Mouse (Mus musculus) lung, postnatal 0 days (tissue): ENCODE measurements around the gene Enox2. TPM values are rescaled to one million over a fixed set of nuclear protein-coding genes. Genes with fewer than 3 reads are reported as not detected.
"Not testable (repeated sequence)": the region's sequence is repeated elsewhere in the genome, so short reads cannot be mapped to it uniquely, and the experiment has no call there.

Source experiments
- ATAC-seq: fragments of 200-750 bp; cut with Nextera tagmentation; 2 replicates; pipeline ENCODE4 v1.8.0; 2017; ENCODE audit warnings: moderate library complexity
- DNase-seq: peaks from one replicate; pipeline ENCODE4 v3.0.0-alpha.2; 2016; ENCODE audit warnings: low spot score
- H3K27ac ChIP-seq: fragments of 300-500 bp; sonication (generic); 2 replicates; pipeline ENCODE4 v1.5.1; 2014; ENCODE audit warnings: antibody characterized with exemption, mild to moderate bottlenecking, low read length, mixed read lengths
- H3K27me3 ChIP-seq: fragments of 300-500 bp; sonication (generic); replicated peaks from 2 replicates; pipeline ENCODE4 v1.6.1; 2014; ENCODE audit warnings: low read length, mixed read lengths; ENCODE audit not compliant: insufficient read depth
- H3K36me3 ChIP-seq: fragments of 300-500 bp; sonication (generic); 2 replicates; pipeline ENCODE4 v1.6.1; 2014; ENCODE audit warnings: low read length, mixed read lengths; ENCODE audit not compliant: insufficient read depth
- H3K4me1 ChIP-seq: fragments of 300-500 bp; sonication (generic); 2 replicates; pipeline ENCODE4 v1.6.1; 2014; ENCODE audit warnings: antibody characterized with exemption, low read depth, low read length, mixed read lengths; ENCODE audit not compliant: insufficient read depth
- H3K4me2 ChIP-seq: fragments of 300-500 bp; sonication (generic); replicated peaks from 2 replicates; pipeline ENCODE4 v1.6.1; 2014; ENCODE audit warnings: low read depth, mild to moderate bottlenecking, low read length, moderate library complexity, mixed read lengths
- H3K4me3 ChIP-seq: fragments of 300-500 bp; sonication (generic); 2 replicates; pipeline ENCODE4 v1.5.1; 2014; ENCODE audit warnings: low read depth, low read length
- H3K9ac ChIP-seq: fragments of 300-500 bp; sonication (generic); replicated peaks from 2 replicates; pipeline ENCODE4 v1.6.1; 2014; ENCODE audit warnings: low read depth, mild to moderate bottlenecking
- H3K9me3 ChIP-seq: fragments of 300-500 bp; sonication (generic); 2 replicates; pipeline ENCODE4 v1.6.1; 2016; ENCODE audit warnings: low read length, mixed read lengths
- CTCF ChIP-seq: IDR thresholded peaks from 2 replicates; pipeline ENCODE4 v1.5.1; 2016; ENCODE audit warnings: antibody characterized with exemption, mild to moderate bottlenecking
- EP300 ChIP-seq: IDR thresholded peaks from 2 replicates; pipeline ENCODE4 v1.6.1; 2016; ENCODE audit warnings: antibody characterized with exemption, mild to moderate bottlenecking, control low read depth
- WGBS: fragments of 180-500 bp; shearing (Covaris S2); extraction: QIAGEN DNeasy Blood & Tissue Kit; methylation state at CpG from one replicate; pipeline ENCODE4 v1.1.7; 2014; 5-methylcytosine and 5-hydroxymethylcytosine counted together
- polyA plus RNA-seq: library from polyadenylated mRNA; unstranded; fragments of >200 nt; fragmentation: Nextera tagmentation; extraction: Ambion mirVana; gene quantifications from 2 replicates; pipeline ENCODE4 v1.2.1, GENCODE M21; 2015

The Enox2 gene
- polyA plus RNA-seq, 1 experiment from 2014 or later, result 8.0 TPM

DNA sequence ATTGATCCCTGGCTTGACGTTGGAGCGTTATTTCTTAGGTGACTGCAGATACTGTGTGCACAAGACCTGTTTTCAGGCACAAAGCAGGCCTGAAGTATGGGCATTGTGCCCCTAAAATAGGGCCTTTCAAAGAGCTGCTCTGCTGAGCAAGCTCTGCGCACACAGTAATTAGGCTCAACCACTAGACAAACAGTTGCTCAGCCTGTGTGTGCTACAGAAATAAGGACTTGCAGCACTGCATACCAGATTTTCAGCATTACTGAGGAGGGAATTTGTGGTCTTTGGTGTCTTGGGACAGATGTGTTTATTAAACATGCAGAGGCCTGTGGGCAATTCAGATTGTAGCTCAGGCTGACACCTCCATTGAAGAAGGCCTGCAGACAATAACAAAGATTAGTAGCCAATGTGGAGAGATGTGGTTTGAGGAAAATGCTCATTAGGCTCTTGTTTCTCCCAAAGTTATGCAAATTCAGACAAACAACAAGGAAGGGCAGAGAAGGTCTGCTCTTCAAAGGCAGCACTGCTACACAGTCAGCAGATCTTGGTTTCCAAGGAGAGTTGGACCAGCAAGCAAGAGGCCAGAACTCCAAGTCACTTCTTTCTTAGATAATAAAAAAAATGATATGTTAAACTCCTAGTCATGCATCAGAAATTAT lies 163.2 kb downstream of the Enox2 start:
- Histone ChIP-seq H3K27me3 (no peaks in the 10 kb centered on the region), H3K4me1 (no peaks in the 10 kb centered on the region), H3K4me3 (no peak overlapping the region), H3K27ac (no peak overlapping the region), H3K36me3 (no peaks in the 10 kb centered on the region), H3K9ac (no peak overlapping the region), H3K9me3 (no peaks in the 10 kb centered on the region), H3K4me2 (no peak overlapping the region)
- 51% methylated on average over 3 of the region's 3 CpGs for WGBS
- no peak for ATAC-seq
- DNase-seq, result no peak
- no peak for TF ChIP-seq CTCF
- TF ChIP-seq EP300, result no peak

DNA sequence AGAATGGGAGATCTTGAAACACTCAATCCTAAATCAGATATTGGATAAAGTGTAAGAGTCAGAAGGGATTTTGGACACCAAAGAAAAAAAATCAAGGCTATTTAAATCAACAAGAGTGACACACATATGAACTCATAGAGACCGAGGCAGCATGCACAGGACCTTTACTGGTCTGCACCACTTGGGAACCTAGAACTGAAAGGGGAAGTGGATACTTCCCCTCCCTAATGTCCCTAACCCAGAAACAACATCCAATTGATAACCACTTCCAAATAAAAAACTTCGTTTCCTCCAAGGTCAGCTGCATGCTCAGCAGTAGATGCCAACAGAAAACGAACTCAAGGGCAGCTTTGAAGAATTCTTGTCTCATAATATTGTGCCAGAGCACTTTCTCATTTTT lies 171.6 kb downstream of the Enox2 start:
- Histone ChIP-seq H3K4me2 (no peak overlapping the region), H3K27ac (no peak overlapping the region), H3K9me3 (no peaks in the 10 kb centered on the region), H3K4me1 (no peaks in the 10 kb centered on the region), H3K4me3 (no peak overlapping the region), H3K9ac (no peak overlapping the region), H3K36me3 (no peaks in the 10 kb centered on the region), H3K27me3 (no peaks in the 10 kb centered on the region)
- 56% methylated on average over 3 of the region's 3 CpGs for WGBS
- ATAC-seq (no peak), DNase-seq (no peak)
- TF ChIP-seq EP300, result no peak
- no peak for TF ChIP-seq CTCF

DNA sequence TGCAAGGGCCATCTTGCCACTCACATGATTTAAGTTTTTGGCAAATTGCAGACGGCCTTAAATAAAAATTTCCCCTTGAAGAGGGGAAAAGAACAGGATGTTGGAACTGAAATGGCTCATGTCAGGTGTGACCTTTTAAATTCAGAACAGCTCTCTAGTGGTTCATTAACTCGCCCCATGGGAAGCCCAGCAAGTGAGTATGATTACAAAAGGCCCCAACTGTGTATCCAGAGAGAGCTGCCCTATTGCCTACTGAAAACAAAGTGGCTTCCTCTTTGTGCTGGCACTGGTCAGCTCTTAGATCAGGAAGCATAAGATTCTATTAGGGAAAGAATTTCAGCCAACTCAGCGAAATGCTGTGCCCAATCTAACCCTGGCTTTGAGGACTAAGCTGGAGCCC lies 175.6 kb downstream of the Enox2 start:
- H3K4me1 ChIP-seq, result no peaks in the 10 kb centered on the region
- H3K4me3 ChIP-seq, result no peak overlapping the region
- no peak overlapping the region for H3K27ac ChIP-seq
- WGBS, result 55% methylated on average over 3 of the region's 3 CpGs
- no peak for TF ChIP-seq CTCF
- H3K27me3 ChIP-seq, result no peaks in the 10 kb centered on the region
- no peaks in the 10 kb centered on the region for H3K9me3 ChIP-seq
- H3K9ac ChIP-seq, result no peak overlapping the region
- ATAC-seq (no peak), DNase-seq (no peak)
- H3K36me3 ChIP-seq, result no peaks in the 10 kb centered on the region
- no peak overlapping the region for H3K4me2 ChIP-seq

DNA sequence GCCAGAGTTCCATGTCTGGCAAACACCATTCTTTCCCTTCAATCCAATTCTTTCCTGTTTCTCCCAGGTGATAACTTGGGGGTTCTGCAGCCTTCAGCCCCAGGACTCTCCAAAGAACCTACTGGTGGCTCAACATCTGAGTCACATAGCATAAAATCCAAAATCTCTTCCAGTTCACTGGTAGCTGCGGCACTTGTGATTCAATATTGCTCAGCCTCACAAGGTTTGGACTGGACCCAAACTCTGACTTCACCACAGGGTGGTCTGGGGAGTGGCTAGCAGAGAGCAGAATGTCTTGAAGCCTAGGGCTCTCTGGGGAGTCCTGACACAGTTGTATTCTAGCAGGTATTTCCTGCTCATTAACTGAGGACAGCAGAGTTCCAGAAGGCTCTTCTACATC lies 187.5 kb downstream of the Enox2 start:
- not testable (repeated sequence) for H3K36me3 ChIP-seq, H3K27ac ChIP-seq, H3K27me3 ChIP-seq, H3K9me3 ChIP-seq, H3K4me2 ChIP-seq, H3K4me1 ChIP-seq, H3K9ac ChIP-seq, DNase-seq, H3K4me3 ChIP-seq
- 0 out of 2 replicates have a peak, but pooled peaks have one; percentile 48 for ATAC-seq
- WGBS, result 61% methylated on average over 1 of the region's 1 CpGs

DNA sequence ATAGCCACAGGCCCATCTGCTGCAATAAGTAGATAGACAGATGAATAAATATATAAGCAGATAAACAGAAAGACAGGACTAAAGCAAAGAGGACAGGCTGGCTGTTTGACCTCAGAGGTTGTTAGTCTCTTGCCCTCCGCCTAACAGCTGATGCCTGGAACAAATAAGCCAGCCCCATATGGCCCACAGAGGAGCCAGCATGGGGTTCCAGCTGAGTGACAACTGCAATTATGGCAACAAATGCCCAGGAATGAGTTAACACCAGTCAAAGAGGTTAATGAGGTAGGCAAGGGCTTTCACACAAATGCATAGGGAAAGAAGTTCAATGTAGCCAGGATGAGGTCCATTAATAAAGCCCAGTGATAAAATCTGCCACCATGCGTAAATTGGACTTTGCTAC lies 191.8 kb downstream of the Enox2 start:
- no peak overlapping the region for H3K9ac ChIP-seq
- ATAC-seq (no peak), DNase-seq (no peak)
- whole genome bisulfite sequencing, result 84% methylated on average over 2 of the region's 2 CpGs
- H3K27ac ChIP-seq, result no peak overlapping the region
- no peaks in the 10 kb centered on the region for H3K36me3 ChIP-seq
- no peaks in the 10 kb centered on the region for H3K27me3 ChIP-seq
- H3K4me2 ChIP-seq, result no peak overlapping the region
- no peak for TF ChIP-seq EP300
- TF ChIP-seq CTCF, result no peak
- H3K9me3 ChIP-seq, result no peaks in the 10 kb centered on the region
- no peak overlapping the region for H3K4me3 ChIP-seq
- no peaks in the 10 kb centered on the region for H3K4me1 ChIP-seq

DNA sequence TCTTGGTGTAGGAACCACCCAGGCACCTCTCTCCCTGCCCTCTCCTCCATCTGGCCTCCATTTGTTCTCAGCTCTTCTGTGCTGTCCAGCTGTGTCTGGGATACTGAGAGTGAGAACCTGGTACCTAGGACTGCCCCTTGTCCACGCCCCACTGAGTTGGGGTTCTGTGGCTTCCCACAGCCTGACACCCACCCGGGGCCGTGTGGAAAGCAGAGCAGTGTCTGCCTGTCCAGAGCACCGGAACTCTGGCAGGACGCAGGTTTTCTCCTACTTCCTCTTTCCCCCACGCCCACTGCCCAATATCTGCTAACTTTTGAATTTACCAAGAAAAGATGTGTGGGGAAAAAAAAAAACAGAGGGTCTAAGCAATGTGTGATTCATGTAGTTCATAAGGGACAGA lies 213.0 kb downstream of the Enox2 start:
- H3K36me3 ChIP-seq, result no peaks in the 10 kb centered on the region
- ATAC-seq (no peak), DNase-seq (no peak)
- no peak overlapping the region for H3K27ac ChIP-seq
- 65% methylated on average over 6 of the region's 6 CpGs for WGBS
- no peak overlapping the region for H3K4me3 ChIP-seq
- H3K4me1 ChIP-seq, result no peaks in the 10 kb centered on the region
- no peak overlapping the region for H3K4me2 ChIP-seq
- TF ChIP-seq CTCF (no peak), EP300 (no peak)
- no peaks in the 10 kb centered on the region for H3K27me3 ChIP-seq
- no peak overlapping the region for H3K9ac ChIP-seq
- H3K9me3 ChIP-seq, result no peaks in the 10 kb centered on the region

DNA sequence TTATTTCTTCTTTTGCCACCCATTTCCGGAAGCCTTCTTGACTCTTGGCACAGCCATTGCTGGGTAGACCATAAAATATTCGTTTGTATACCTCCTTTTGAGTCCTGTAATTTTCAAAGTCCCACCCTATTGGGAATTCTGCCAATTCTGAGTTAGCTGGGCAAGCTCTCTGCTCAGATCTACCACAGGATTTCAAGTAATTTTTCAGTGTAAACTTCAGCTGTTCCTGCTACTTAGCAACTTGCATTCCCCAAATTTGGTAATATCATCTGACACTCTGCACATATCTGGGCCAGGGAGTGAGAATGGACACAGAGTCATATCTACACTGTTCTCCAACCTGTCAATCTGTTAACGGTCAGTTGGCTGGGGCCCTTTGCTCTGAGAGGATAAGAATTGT lies 214.5 kb downstream of the Enox2 start:
- H3K27ac ChIP-seq, result no peak overlapping the region
- no peak overlapping the region for H3K4me2 ChIP-seq
- H3K9me3 ChIP-seq, result no peaks in the 10 kb centered on the region
- ATAC-seq (no peak), DNase-seq (peak; percentile 9)
- H3K9ac ChIP-seq, result no peak overlapping the region
- H3K36me3 ChIP-seq, result no peaks in the 10 kb centered on the region
- no peak overlapping the region for H3K4me3 ChIP-seq
- WGBS, result 51% methylated on average over 3 of the region's 3 CpGs
- no peaks in the 10 kb centered on the region for H3K27me3 ChIP-seq
- no peaks in the 10 kb centered on the region for H3K4me1 ChIP-seq
- no peak for TF ChIP-seq CTCF
- no peak for TF ChIP-seq EP300
